Mouse (Mus musculus) ES-E14 (cell line): ENCODE results near the gene Csrp3. TPM values are rescaled to one million over a fixed set of nuclear protein-coding genes. Genes with fewer than 3 reads are reported as not detected.

Experiments used
- DNase-seq: peaks from one replicate; pipeline ENCODE4 v3.0.0-alpha.2; 2013; ENCODE audit warnings: low read depth, low spot score
- H3K27ac ChIP-seq: 2 replicates; pipeline ENCODE4 v1.5.1; 2012; ENCODE audit warnings: low read depth, mild to moderate bottlenecking, low read length, moderate library complexity, mixed read lengths; ENCODE audit not compliant: poor library complexity, insufficient read depth, severe bottlenecking
- H3K36me3 ChIP-seq: 2 replicates; pipeline ENCODE4 v1.6.1; 2012; ENCODE audit warnings: mild to moderate bottlenecking, low read length, moderate library complexity, mixed read lengths; ENCODE audit not compliant: control insufficient read depth, poor library complexity, insufficient read depth, severe bottlenecking
- H3K4me1 ChIP-seq, 2 experiments: fragments of 150-350 bp in 1 of 2; sonication (generic) in 1 of 2; 2 replicates each; pipeline ENCODE4 v1.6.1; 2012; ENCODE audit warnings: low read length in 2 of 2, mild to moderate bottlenecking in 1 of 2, mixed read lengths in 1 of 2; ENCODE audit not compliant: control insufficient read depth in 2 of 2, insufficient read depth in 2 of 2, poor library complexity in 1 of 2
- H3K4me3 ChIP-seq, 2 experiments: fragments of 150-350 bp in 1 of 2; sonication (generic) in 1 of 2; 2 replicates each; pipeline ENCODE4 v1.5.1; 2012; ENCODE audit warnings: low read length in 2 of 2, low read depth in 1 of 2, mild to moderate bottlenecking in 1 of 2, mixed read lengths in 1 of 2; ENCODE audit not compliant: insufficient read depth in 1 of 2, poor library complexity in 1 of 2, severe bottlenecking in 1 of 2
- H3K9ac ChIP-seq: 2 replicates; pipeline ENCODE4 v1.6.1; 2012; ENCODE audit warnings: low read depth, mild to moderate bottlenecking, low read length, mixed read lengths; ENCODE audit not compliant: poor library complexity, insufficient read depth, severe bottlenecking
- H3K9me3 ChIP-seq: fragments of 150-350 bp; sonication (generic); 2 replicates; pipeline ENCODE4 v1.6.1; 2012; ENCODE audit warnings: low read depth, mild to moderate bottlenecking, low read length; ENCODE audit not compliant: control insufficient read depth, insufficient read depth
- CHD2 ChIP-seq: IDR thresholded peaks from 2 replicates; pipeline ENCODE4 v1.6.1; 2014; ENCODE audit warnings: mild to moderate bottlenecking, low read depth, low read length, inconsistent platforms
- HCFC1 ChIP-seq: IDR thresholded peaks from 2 replicates; pipeline ENCODE4 v1.6.1; 2012; ENCODE audit warnings: low read length, inconsistent platforms, borderline replicate concordance; ENCODE audit not compliant: insufficient read depth
- MAFK ChIP-seq: IDR thresholded peaks from 2 replicates; pipeline ENCODE4 v1.6.1; 2014; ENCODE audit warnings: mild to moderate bottlenecking, low read depth, low read length, inconsistent platforms; ENCODE audit not compliant: insufficient read depth
- ZC3H11A ChIP-seq: IDR thresholded peaks from 2 replicates; pipeline ENCODE4 v1.6.1; 2012; ENCODE audit warnings: low read depth, mild to moderate bottlenecking, inconsistent platforms, low read length, borderline replicate concordance
- ZNF384 ChIP-seq: IDR thresholded peaks from 2 replicates; pipeline ENCODE4 v1.6.1; 2012; ENCODE audit warnings: low read depth, low read length, inconsistent platforms
- in situ Hi-C, 2 experiments: fragments of 600-800 bp; cut with MboI; formaldehyde crosslinking; loops; one replicate each; pipeline ENCODE4 v1.15.1; 2025; ENCODE audit warnings: low sequenced_read_pairs in 2 of 2, inconsistent platforms in 1 of 2; ENCODE audit not compliant: unreplicated experiment in 2 of 2
- total RNA-seq: library from RNA; depleted of rRNA; stranded (reverse); fragments of 300-350 nt; gene quantifications from 2 replicates; pipeline ENCODE4 v1.2.3, GENCODE M21; 2012

The Csrp3 gene
- total RNA-seq, 1 experiment = 1.3 TPM

GRCm38 (mm10) chr7:48845213-48845973, 2.4 kb downstream of the Csrp3 start:
- H3K9me3 ChIP-seq = no peaks in the 10 kb centered on the region
- H3K36me3 ChIP-seq = no peaks in the 10 kb centered on the region
- H3K4me1 ChIP-seq = no peaks in the 10 kb centered on the region
- no peak overlapping the region for H3K9ac ChIP-seq
- no peak for DNase-seq
- H3K27ac ChIP-seq = no peak overlapping the region
- in situ Hi-C loops = no loop called here
- no peak overlapping the region for H3K4me3 ChIP-seq
- TF ChIP-seq HCFC1 (no peak), MAFK (no peak), CHD2 (no peak), ZC3H11A (no peak), ZNF384 (no peak)

GRCm38 (mm10) chr7:48843541-48843940, 4.3 kb downstream of the Csrp3 start:
- Histone ChIP-seq H3K4me1 (no peaks in the 10 kb centered on the region), H3K9ac (no peak overlapping the region), H3K27ac (no peak overlapping the region), H3K4me3 (no peak overlapping the region), H3K9me3 (no peaks in the 10 kb centered on the region), H3K36me3 (no peaks in the 10 kb centered on the region)
- in situ Hi-C loops = no loop called here
- no peak for DNase-seq
- TF ChIP-seq MAFK (no peak), ZNF384 (no peak), CHD2 (no peak), ZC3H11A (no peak), HCFC1 (no peak)

GRCm38 (mm10) chr7:48842353-48842752, 5.5 kb downstream of the Csrp3 start:
- Histone ChIP-seq H3K9ac (no peak overlapping the region), H3K4me3 (no peak overlapping the region), H3K27ac (no peak overlapping the region), H3K4me1 (no peaks in the 10 kb centered on the region), H3K36me3 (no peaks in the 10 kb centered on the region), H3K9me3 (no peaks in the 10 kb centered on the region)
- no peak for TF ChIP-seq CHD2
- TF ChIP-seq MAFK = no peak
- TF ChIP-seq ZNF384 = no peak
- no peak for TF ChIP-seq ZC3H11A
- DNase-seq = no peak
- in situ Hi-C loops = no loop called here

- H3K27ac ChIP-seq = no peak overlapping the region
- in situ Hi-C loops = no loop called here
- no peak overlapping the region for H3K4me3 ChIP-seq
- H3K9ac ChIP-seq = no peak overlapping the region
- DNase-seq = no peak
- no peaks in the 10 kb centered on the region for H3K36me3 ChIP-seq
- no peaks in the 10 kb centered on the region for H3K4me1 ChIP-seq
- TF ChIP-seq ZNF384 (no peak), CHD2 (no peak)
- no peaks in the 10 kb centered on the region for H3K9me3 ChIP-seq
Measured at GRCm38 (mm10) chr7:48841538-48841937, 6.3 kb downstream of the Csrp3 start.

GRCm38 (mm10) chr7:48840545-48840944, 7.3 kb downstream of the Csrp3 start:
- Histone ChIP-seq H3K9me3 (no peaks in the 10 kb centered on the region), H3K9ac (no peak overlapping the region), H3K4me3 (no peak overlapping the region), H3K4me1 (no peaks in the 10 kb centered on the region), H3K36me3 (no peaks in the 10 kb centered on the region), H3K27ac (no peak overlapping the region)
- TF ChIP-seq MAFK = no peak
- TF ChIP-seq HCFC1 = no peak
- no peak for TF ChIP-seq CHD2
- TF ChIP-seq ZNF384 = no peak
- TF ChIP-seq ZC3H11A = no peak
- DNase-seq = no peak
- in situ Hi-C loops = no loop called here
